Mouse (Mus musculus): ENCODE measurements around the gene Gtf3c5. TPM values are rescaled to one million over a fixed set of nuclear protein-coding genes. Genes with fewer than 3 reads are reported as not detected.

The Gtf3c5 gene
- polyA plus RNA-seq, 1 experiment from 2014 or later: 32.5 TPM

GRCm38 (mm10) chr2:28619369-28619768 lies 35.8 kb upstream of the Gtf3c5 start:
- 74% methylated on average over 6 of the region's 6 CpGs for WGBS
- peak overlapping the region; percentile 43 for H3K4me2 ChIP-seq
- H3K9me3 ChIP-seq (replicated peaks): no peaks in the 10 kb centered on the region
- no peak overlapping the region for H3K9ac ChIP-seq
- H3K36me3 ChIP-seq: no peaks in the 10 kb centered on the region
- no peak overlapping the region for H3K27ac ChIP-seq (ENCODE audit: poor library complexity, severe bottlenecking)
- no peak overlapping the region for H3K4me3 ChIP-seq
- ATAC-seq (ENCODE audit: insufficient number of reproducible peaks, low FRiP score): no peak
- peaks cover 20% of the 10 kb centered on the region for H3K4me1 ChIP-seq (replicated peaks)
- H3K27me3 ChIP-seq (replicated peaks): peaks cover 38% of the 10 kb centered on the region

- peaks cover 20% of the 10 kb centered on the region for H3K4me1 ChIP-seq (replicated peaks)
- no peak overlapping the region for H3K4me3 ChIP-seq
- no peaks in the 10 kb centered on the region for H3K36me3 ChIP-seq
- peak overlapping the region; percentile 43 for H3K4me2 ChIP-seq
- H3K27ac ChIP-seq (ENCODE audit: poor library complexity, severe bottlenecking): no peak overlapping the region
- ATAC-seq (ENCODE audit: insufficient number of reproducible peaks, low FRiP score): no peak
- H3K9me3 ChIP-seq (replicated peaks): no peaks in the 10 kb centered on the region
- no peak overlapping the region for H3K9ac ChIP-seq
- WGBS: 71% methylated on average over 6 of the region's 6 CpGs
- H3K27me3 ChIP-seq (replicated peaks): peaks cover 40% of the 10 kb centered on the region
Measured at GRCm38 (mm10) chr2:28618777-28619336, 35.3 kb upstream of the Gtf3c5 start.

- Histone ChIP-seq H3K27ac (ENCODE audit: poor library complexity, severe bottlenecking) (peak overlapping the region; percentile 53; the same call in 1 of the 2 replicates), H3K4me1 (replicated peaks) (peaks cover 20% of the 10 kb centered on the region), H3K36me3 (no peaks in the 10 kb centered on the region), H3K4me2 (peak overlapping the region; percentile 43), H3K27me3 (replicated peaks) (peaks cover 35% of the 10 kb centered on the region), H3K9ac (no peak overlapping the region; the same call in 1 of the 2 replicates), H3K4me3 (no peak overlapping the region), H3K9me3 (replicated peaks) (no peaks in the 10 kb centered on the region)
- WGBS: 63% methylated on average over 8 of the region's 8 CpGs
- peak; percentile 69 for ATAC-seq (ENCODE audit: insufficient number of reproducible peaks, low FRiP score)
Measured at GRCm38 (mm10) chr2:28617498-28618486, 34.2 kb upstream of the Gtf3c5 start.

GRCm38 (mm10) chr2:28616874-28617273 lies 33.3 kb upstream of the Gtf3c5 start:
- WGBS: 24% methylated on average over 9 of the region's 9 CpGs
- Histone ChIP-seq H3K4me3 (no peak overlapping the region), H3K4me1 (replicated peaks) (peaks cover 20% of the 10 kb centered on the region), H3K9ac (peak overlapping the region; percentile 51; the same call in 1 of the 2 replicates), H3K9me3 (replicated peaks) (no peaks in the 10 kb centered on the region), H3K27me3 (replicated peaks) (peaks cover 34% of the 10 kb centered on the region), H3K4me2 (peak overlapping the region; percentile 43), H3K36me3 (no peaks in the 10 kb centered on the region), H3K27ac (ENCODE audit: poor library complexity, severe bottlenecking) (peak overlapping the region; percentile 53; the same call in 1 of the 2 replicates)
- peak; percentile 60 for ATAC-seq (ENCODE audit: insufficient number of reproducible peaks, low FRiP score)

GRCm38 (mm10) chr2:28616358-28616757 lies 32.8 kb upstream of the Gtf3c5 start:
- H3K4me3 ChIP-seq: no peak overlapping the region
- 35% methylated on average over 5 of the region's 5 CpGs for WGBS
- H3K4me2 ChIP-seq: peak overlapping the region; percentile 43
- H3K27ac ChIP-seq (ENCODE audit: poor library complexity, severe bottlenecking): no peak overlapping the region
- peaks cover 28% of the 10 kb centered on the region for H3K27me3 ChIP-seq (replicated peaks)
- peaks cover 20% of the 10 kb centered on the region for H3K4me1 ChIP-seq (replicated peaks)
- no peak overlapping the region for H3K9ac ChIP-seq
- ATAC-seq (ENCODE audit: insufficient number of reproducible peaks, low FRiP score): no peak
- H3K36me3 ChIP-seq: no peaks in the 10 kb centered on the region
- H3K9me3 ChIP-seq (replicated peaks): no peaks in the 10 kb centered on the region

GRCm38 (mm10) chr2:28613599-28613998 lies 30.0 kb upstream of the Gtf3c5 start:
- 88% methylated on average over 10 of the region's 10 CpGs for WGBS
- no peak overlapping the region for H3K27ac ChIP-seq (ENCODE audit: poor library complexity, severe bottlenecking)
- no peak overlapping the region for H3K4me3 ChIP-seq

GRCm38 (mm10) chr2:28612436-28613063 lies 29.0 kb upstream of the Gtf3c5 start:
- peaks cover 14% of the 10 kb centered on the region; the same call in 1 of the 2 replicates for H3K27me3 ChIP-seq (replicated peaks)
- H3K4me3 ChIP-seq: no peak overlapping the region
- no peak overlapping the region for H3K9ac ChIP-seq
- H3K4me1 ChIP-seq (replicated peaks): peaks cover 16% of the 10 kb centered on the region
- no peaks in the 10 kb centered on the region for H3K9me3 ChIP-seq (replicated peaks)
- H3K27ac ChIP-seq (ENCODE audit: poor library complexity, severe bottlenecking): no peak overlapping the region
- H3K4me2 ChIP-seq: no peak overlapping the region
- ATAC-seq (ENCODE audit: insufficient number of reproducible peaks, low FRiP score): peak; percentile 33; the same call in 1 of the 2 replicates
- H3K36me3 ChIP-seq: no peaks in the 10 kb centered on the region
- 67% methylated on average over 10 of the region's 10 CpGs for WGBS

More at GRCm38 (mm10) chr2:28613599-28613998, 30.0 kb upstream of the Gtf3c5 start:
- no peaks in the 10 kb centered on the region for H3K9me3 ChIP-seq (replicated peaks)
- H3K9ac ChIP-seq: no peak overlapping the region
- H3K36me3 ChIP-seq: no peaks in the 10 kb centered on the region
- H3K4me1 ChIP-seq (replicated peaks): peaks cover 20% of the 10 kb centered on the region
- ATAC-seq (ENCODE audit: insufficient number of reproducible peaks, low FRiP score): no peak
- H3K27me3 ChIP-seq (replicated peaks): peaks cover 14% of the 10 kb centered on the region; the same call in 1 of the 2 replicates
- H3K4me2 ChIP-seq: no peak overlapping the region

GRCm38 (mm10) chr2:28611407-28611787 lies 27.8 kb upstream of the Gtf3c5 start:
- H3K9ac ChIP-seq: no peak overlapping the region
- H3K36me3 ChIP-seq: no peaks in the 10 kb centered on the region
- ATAC-seq (ENCODE audit: insufficient number of reproducible peaks, low FRiP score): no peak
- H3K4me3 ChIP-seq: no peak overlapping the region
- H3K4me2 ChIP-seq: no peak overlapping the region
- H3K27me3 ChIP-seq (replicated peaks): peaks cover 14% of the 10 kb centered on the region; the same call in 1 of the 2 replicates
- H3K27ac ChIP-seq (ENCODE audit: poor library complexity, severe bottlenecking): no peak overlapping the region
- H3K9me3 ChIP-seq (replicated peaks): no peaks in the 10 kb centered on the region
- 86% methylated on average over 17 of the region's 17 CpGs for WGBS
- peaks cover 10% of the 10 kb centered on the region for H3K4me1 ChIP-seq (replicated peaks)

GRCm38 (mm10) chr2:28610716-28611406 lies 27.3 kb upstream of the Gtf3c5 start:
- H3K9me3 ChIP-seq (replicated peaks): no peaks in the 10 kb centered on the region
- no peak overlapping the region for H3K4me3 ChIP-seq
- peaks cover 8% of the 10 kb centered on the region for H3K4me1 ChIP-seq (replicated peaks)
- no peak for ATAC-seq (ENCODE audit: insufficient number of reproducible peaks, low FRiP score)
- no peaks in the 10 kb centered on the region for H3K36me3 ChIP-seq
- WGBS: 81% methylated on average over 12 of the region's 12 CpGs
- H3K27ac ChIP-seq (ENCODE audit: poor library complexity, severe bottlenecking): no peak overlapping the region
- no peak overlapping the region for H3K9ac ChIP-seq
- no peak overlapping the region for H3K4me2 ChIP-seq
- peaks cover 14% of the 10 kb centered on the region; the same call in 1 of the 2 replicates for H3K27me3 ChIP-seq (replicated peaks)

GRCm38 (mm10) chr2:28609851-28610250 lies 26.3 kb upstream of the Gtf3c5 start:
- Histone ChIP-seq H3K27ac (ENCODE audit: poor library complexity, severe bottlenecking) (no peak overlapping the region), H3K4me1 (replicated peaks) (peaks cover 8% of the 10 kb centered on the region), H3K4me2 (no peak overlapping the region), H3K9me3 (replicated peaks) (no peaks in the 10 kb centered on the region), H3K9ac (no peak overlapping the region), H3K4me3 (no peak overlapping the region), H3K36me3 (no peaks in the 10 kb centered on the region), H3K27me3 (replicated peaks) (peaks cover 7% of the 10 kb centered on the region; the same call in 1 of the 2 replicates)
- WGBS: 76% methylated on average over 10 of the region's 10 CpGs
- no peak for ATAC-seq (ENCODE audit: insufficient number of reproducible peaks, low FRiP score)

All from heart, embryonic 12.5 days (tissue).